Mouse (Mus musculus) lung, embryonic 15.5 days (tissue): Measurements from ENCODE around the gene Pik3r3. TPM values are rescaled to one million over a fixed set of nuclear protein-coding genes. Genes with fewer than 3 reads are reported as not detected.

Experiments
- ATAC-seq: fragments of 200-750 bp; cut with Nextera tagmentation; 2 replicates; pipeline ENCODE4 v1.8.0; 2017; ENCODE audit warnings: moderate number of reproducible peaks, borderline replicate concordance; ENCODE audit not compliant: low FRiP score, low TSS enrichment; ENCODE audit errors: extremely low read depth
- H3K27ac ChIP-seq: fragments of 300-500 bp; sonication (generic); 2 replicates; pipeline ENCODE4 v1.5.1; 2015; ENCODE audit warnings: moderate library complexity, mild to moderate bottlenecking, inconsistent platforms
- H3K27me3 ChIP-seq: fragments of 300-500 bp; sonication (generic); 2 replicates; pipeline ENCODE4 v1.6.1; 2015; ENCODE audit warnings: inconsistent platforms
- H3K36me3 ChIP-seq: fragments of 300-500 bp; sonication (generic); 2 replicates; pipeline ENCODE4 v1.6.1; 2015; ENCODE audit warnings: inconsistent platforms
- H3K4me1 ChIP-seq: fragments of 300-500 bp; sonication (generic); 2 replicates; pipeline ENCODE4 v1.6.1; 2015; ENCODE audit warnings: inconsistent platforms
- H3K4me2 ChIP-seq: fragments of 300-500 bp; sonication (generic); 2 replicates; pipeline ENCODE4 v1.6.1; 2015; ENCODE audit warnings: inconsistent platforms, mild to moderate bottlenecking, moderate library complexity
- H3K4me3 ChIP-seq: fragments of 300-500 bp; sonication (generic); 2 replicates; pipeline ENCODE4 v1.5.1; 2015; ENCODE audit warnings: mild to moderate bottlenecking, inconsistent platforms
- H3K9ac ChIP-seq: fragments of 300-500 bp; sonication (generic); 2 replicates; pipeline ENCODE4 v1.6.1; 2015; ENCODE audit warnings: inconsistent platforms
- H3K9me3 ChIP-seq: fragments of 300-500 bp; sonication (generic); 2 replicates; pipeline ENCODE4 v1.6.1; 2016; ENCODE audit warnings: inconsistent platforms
- whole genome bisulfite sequencing: fragments of 180-500 bp; shearing (Covaris S2); methylation state at CpG from one replicate; pipeline ENCODE4 v1.1.7; 2015; 5-methylcytosine and 5-hydroxymethylcytosine counted together
- polyA plus RNA-seq: library from polyadenylated mRNA; unstranded; fragments of >200 nt; fragmentation: Nextera tagmentation; extraction: Ambion mirVana; gene quantifications from 2 replicates; pipeline ENCODE4 v1.2.1, GENCODE M21; 2015

Gene Pik3r3
- polyA plus RNA-seq, 1 experiment from 2014 or later = 24.5 TPM

DNA sequence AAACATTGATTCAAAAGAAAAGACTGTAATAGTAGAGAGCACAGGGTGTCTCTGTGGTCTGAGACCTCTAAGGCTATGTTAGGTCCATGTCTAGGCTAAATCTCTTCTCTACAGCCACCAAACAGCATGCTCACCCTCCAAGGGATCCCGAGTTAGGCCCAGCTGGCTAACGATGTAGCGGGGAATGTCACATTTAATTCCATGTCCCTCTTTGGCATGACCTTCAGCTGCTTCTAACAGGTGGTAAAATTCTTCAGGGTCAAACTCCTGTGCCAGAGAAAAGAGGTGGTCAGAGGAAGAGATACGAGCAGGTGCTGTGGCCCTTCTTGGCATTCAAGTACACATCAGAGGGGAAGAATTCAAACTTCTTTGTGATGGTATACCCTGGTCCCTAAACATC is 96.2 kb downstream of the Pik3r3 start:
- Histone ChIP-seq H3K27me3 (no peaks in the 10 kb centered on the region), H3K27ac (no peak overlapping the region), H3K36me3 (peaks cover 52% of the 10 kb centered on the region), H3K9ac (no peak overlapping the region), H3K4me1 (no peaks in the 10 kb centered on the region), H3K9me3 (no peaks in the 10 kb centered on the region), H3K4me3 (no peak overlapping the region), H3K4me2 (no peak overlapping the region)
- no peak for ATAC-seq
- WGBS = 94% methylated on average over 4 of the region's 4 CpGs

DNA sequence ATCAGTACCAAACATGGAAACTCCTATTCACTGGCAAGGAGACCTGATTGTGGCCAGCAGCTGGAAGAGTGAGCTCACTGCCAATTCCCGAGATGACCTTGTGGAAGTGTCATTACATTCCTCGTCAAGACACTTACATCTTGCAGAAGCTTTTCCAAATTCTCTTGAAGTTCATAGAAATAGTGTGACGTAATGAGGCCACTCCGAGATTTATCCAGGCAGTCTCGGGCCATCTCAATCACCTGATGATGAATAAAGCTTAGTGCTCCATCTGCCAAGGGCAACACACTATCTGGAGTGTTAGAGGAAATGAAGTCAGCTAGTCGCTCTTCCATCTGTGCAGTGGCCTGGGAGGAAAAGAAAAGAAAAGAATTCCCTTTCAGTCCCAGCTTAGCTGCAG is 100.7 kb downstream of the Pik3r3 start:
- Histone ChIP-seq H3K4me2 (no peak overlapping the region), H3K9ac (no peak overlapping the region), H3K4me3 (no peak overlapping the region), H3K9me3 (no peaks in the 10 kb centered on the region), H3K36me3 (peaks cover 28% of the 10 kb centered on the region), H3K27me3 (no peaks in the 10 kb centered on the region), H3K4me1 (no peaks in the 10 kb centered on the region), H3K27ac (no peak overlapping the region)
- 79% methylated on average over 6 of the region's 6 CpGs for WGBS
- no peak for ATAC-seq

DNA sequence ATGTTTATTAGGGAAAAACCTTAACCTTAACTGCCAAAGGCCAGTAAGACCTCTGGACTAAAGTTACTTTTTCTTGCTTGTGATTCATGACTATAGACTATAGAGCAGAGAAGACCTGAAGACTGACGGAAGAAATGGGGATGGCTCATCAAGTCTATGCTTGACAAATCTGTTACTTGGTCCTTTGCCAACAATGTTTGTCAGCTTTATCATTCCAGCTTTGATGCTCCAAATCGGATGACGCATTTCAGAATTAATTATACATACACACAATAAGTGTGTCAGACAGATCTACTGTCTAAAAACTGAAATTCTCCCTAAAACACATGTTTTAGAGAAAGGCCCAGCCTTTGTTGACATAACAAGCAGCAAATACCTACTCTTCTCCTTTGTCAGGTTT is 107.8 kb downstream of the Pik3r3 start:
- WGBS = 84% methylated on average over 3 of the region's 3 CpGs
- no peaks in the 10 kb centered on the region for H3K9me3 ChIP-seq
- no peak overlapping the region for H3K4me2 ChIP-seq
- no peak overlapping the region for H3K27ac ChIP-seq
- H3K36me3 ChIP-seq = peaks cover 14% of the 10 kb centered on the region; the same call in 1 of the 2 replicates
- H3K9ac ChIP-seq = no peak overlapping the region
- H3K4me3 ChIP-seq = no peak overlapping the region
- no peaks in the 10 kb centered on the region for H3K4me1 ChIP-seq
- H3K27me3 ChIP-seq = no peaks in the 10 kb centered on the region
- no peak for ATAC-seq

DNA sequence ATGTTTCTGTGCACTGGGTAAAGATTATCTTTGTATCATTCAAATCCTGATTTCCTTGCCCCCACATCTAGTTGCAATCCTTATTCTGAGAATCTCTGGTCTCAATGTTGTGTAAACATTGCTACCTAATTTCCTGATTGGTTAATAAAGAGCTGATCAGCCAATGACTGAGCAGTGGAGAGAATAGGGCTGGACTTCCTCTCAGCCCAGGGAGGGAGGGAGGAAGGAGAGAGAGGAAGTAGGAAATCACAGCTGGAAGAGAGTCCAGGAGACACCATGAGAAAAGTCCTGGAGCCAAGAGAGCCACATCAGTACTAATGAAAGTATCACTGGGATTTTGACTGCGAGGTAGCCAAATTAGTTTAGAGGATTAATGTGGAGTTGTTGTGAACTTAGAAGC is 114.9 kb downstream of the Pik3r3 start:
- H3K9me3 ChIP-seq = no peaks in the 10 kb centered on the region
- no peak overlapping the region for H3K27ac ChIP-seq
- no peak overlapping the region for H3K4me2 ChIP-seq
- WGBS = 85% methylated on average over 1 of the region's 1 CpGs
- H3K4me3 ChIP-seq = no peak overlapping the region
- no peak overlapping the region for H3K9ac ChIP-seq
- no peaks in the 10 kb centered on the region for H3K4me1 ChIP-seq
- H3K27me3 ChIP-seq = no peaks in the 10 kb centered on the region
- no peaks in the 10 kb centered on the region for H3K36me3 ChIP-seq
- ATAC-seq = no peak

DNA sequence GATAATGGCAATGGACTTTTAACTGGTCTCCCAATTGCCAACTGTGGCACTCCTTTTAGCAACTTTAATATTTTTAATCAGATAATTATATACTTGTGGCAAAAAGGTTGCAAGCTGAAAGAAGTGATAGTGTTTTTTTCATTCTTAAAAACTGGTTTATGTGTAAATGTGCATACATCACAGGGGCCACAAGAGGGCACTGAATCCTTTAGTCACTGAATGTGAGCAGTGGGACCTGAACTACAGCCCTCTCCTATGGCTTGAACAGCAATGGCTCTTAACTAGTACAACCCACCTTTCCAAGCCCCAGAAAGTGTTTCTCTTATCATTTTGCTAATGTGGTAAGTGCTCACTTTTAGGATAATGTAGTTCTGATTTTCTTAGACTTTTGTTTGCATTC is 120.7 kb downstream of the Pik3r3 start:
- no peak overlapping the region for H3K4me3 ChIP-seq
- no peaks in the 10 kb centered on the region for H3K9me3 ChIP-seq
- no peaks in the 10 kb centered on the region for H3K36me3 ChIP-seq
- H3K27me3 ChIP-seq = no peaks in the 10 kb centered on the region
- H3K9ac ChIP-seq = no peak overlapping the region
- H3K4me1 ChIP-seq = no peaks in the 10 kb centered on the region
- ATAC-seq = no peak
- no peak overlapping the region for H3K27ac ChIP-seq
- H3K4me2 ChIP-seq = no peak overlapping the region

DNA sequence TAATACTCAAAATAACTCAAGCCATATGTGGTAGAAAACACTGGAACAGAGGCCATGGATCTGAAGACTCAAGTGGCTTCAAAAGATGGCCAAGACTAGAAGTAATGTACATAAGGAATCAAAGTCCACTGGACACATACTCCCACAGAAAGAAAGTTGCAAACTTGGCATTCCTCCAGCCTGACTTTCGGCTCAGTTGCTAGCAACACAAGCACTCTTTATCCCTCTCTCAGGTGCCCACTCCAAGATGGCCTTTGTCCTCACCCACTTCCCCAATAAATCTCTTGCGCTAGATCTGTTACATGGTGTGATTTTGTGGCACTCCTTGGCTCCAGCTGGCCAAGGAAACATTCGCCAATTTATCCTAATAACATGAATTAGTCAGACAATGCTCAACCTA is 131.1 kb downstream of the Pik3r3 start:
- no peak overlapping the region for H3K27ac ChIP-seq
- no peaks in the 10 kb centered on the region for H3K36me3 ChIP-seq
- no peak overlapping the region for H3K4me2 ChIP-seq
- no peak overlapping the region for H3K9ac ChIP-seq
- no peaks in the 10 kb centered on the region for H3K4me1 ChIP-seq
- H3K4me3 ChIP-seq = no peak overlapping the region
- WGBS = 63% methylated on average over 3 of the region's 3 CpGs
- H3K9me3 ChIP-seq = no peaks in the 10 kb centered on the region
- no peaks in the 10 kb centered on the region for H3K27me3 ChIP-seq
- no peak for ATAC-seq

Other genes starting within 250 kb of the Pik3r3 start
- 8.9 and 10.2 TPM in 2 replicates for gene Faah, start 203.7 kb upstream of the Pik3r3 start, polyA plus RNA-seq
- 24.6 and 24.8 TPM in 2 replicates for gene Nsun4, start 167.7 kb upstream of the Pik3r3 start, polyA plus RNA-seq
- gene Uqcrh, start 146.5 kb upstream of the Pik3r3 start, polyA plus RNA-seq = 469 and 488 TPM in 2 replicates
- gene Lrrc41, start 146.3 kb upstream of the Pik3r3 start, polyA plus RNA-seq = 70.9 and 71.5 TPM in 2 replicates
- 34.5 and 34.7 TPM in 2 replicates for gene Rad54l, start 97.9 kb upstream of the Pik3r3 start, polyA plus RNA-seq
- gene Pomgnt1, start 97.8 kb upstream of the Pik3r3 start, polyA plus RNA-seq = 59.2 and 66.1 TPM in 2 replicates
- 2.8 and 3.3 TPM in 2 replicates for gene Lurap1, start 70.3 kb upstream of the Pik3r3 start, polyA plus RNA-seq
- 10.6 and 13.3 TPM in 2 replicates for gene Tspan1, start 54.0 kb upstream of the Pik3r3 start, polyA plus RNA-seq
- not detected in 2 replicates for gene 1700042G07Rik, start 48.2 kb upstream of the Pik3r3 start, polyA plus RNA-seq
- gene Gm49337, start 48.2 kb upstream of the Pik3r3 start, polyA plus RNA-seq = not detected in 2 replicates
- gene Mast2, start 242.6 kb downstream of the Pik3r3 start, polyA plus RNA-seq = 14.8 and 16.1 TPM in 2 replicates